Mouse (Mus musculus) hindbrain, embryonic 12.5 days (tissue): ENCODE measurements around the gene Qtrt2. TPM values are rescaled to one million over a fixed set of nuclear protein-coding genes. Genes with fewer than 3 reads are reported as not detected.

Source experiments
- ATAC-seq: fragments of 200-750 bp; cut with Nextera tagmentation; 2 replicates; pipeline ENCODE4 v1.8.0; 2017; ENCODE audit warnings: moderate TSS enrichment; ENCODE audit not compliant: low FRiP score
- H3K27ac ChIP-seq: fragments of 300-500 bp; sonication (generic); 2 replicates; pipeline ENCODE4 v1.5.1; 2016; ENCODE audit warnings: mild to moderate bottlenecking
- H3K27me3 ChIP-seq: fragments of 300-500 bp; sonication (generic); 2 replicates; pipeline ENCODE4 v1.6.1; 2016; ENCODE audit warnings: mild to moderate bottlenecking
- H3K36me3 ChIP-seq: fragments of 300-500 bp; sonication (generic); 2 replicates; pipeline ENCODE4 v1.6.1; 2016; ENCODE audit warnings: mild to moderate bottlenecking
- H3K4me1 ChIP-seq: fragments of 300-500 bp; sonication (generic); 2 replicates; pipeline ENCODE4 v1.6.1; 2016
- H3K4me2 ChIP-seq: fragments of 300-500 bp; sonication (generic); replicated peaks from 2 replicates; pipeline ENCODE4 v1.6.1; 2016; ENCODE audit warnings: mild to moderate bottlenecking
- H3K4me3 ChIP-seq: fragments of 300-500 bp; sonication (generic); 2 replicates; pipeline ENCODE4 v1.5.1; 2016; ENCODE audit warnings: mild to moderate bottlenecking
- H3K9ac ChIP-seq: fragments of 300-500 bp; sonication (generic); 2 replicates; pipeline ENCODE4 v1.6.1; 2016; ENCODE audit warnings: mild to moderate bottlenecking, moderate library complexity
- H3K9me3 ChIP-seq: fragments of 300-500 bp; sonication (generic); replicated peaks from 2 replicates; pipeline ENCODE4 v1.6.1; 2016; ENCODE audit warnings: mild to moderate bottlenecking
- WGBS: fragments of 180-500 bp; shearing (Covaris S2); methylation state at CpG from one replicate; pipeline ENCODE4 v1.1.7; 2016; 5-methylcytosine and 5-hydroxymethylcytosine counted together
- polyA plus RNA-seq: library from polyadenylated mRNA; unstranded; fragments of >200 nt; fragmentation: Nextera tagmentation; extraction: Ambion mirVana; gene quantifications from 2 replicates; pipeline ENCODE4 v1.2.1, GENCODE M21; 2016

Gene Qtrt2
- 28.1 and 29.8 TPM in 2 replicates for polyA plus RNA-seq

- no peak within 1 kb of the TSS for H3K27ac ChIP-seq
- H3K36me3 ChIP-seq, result no peaks in the 10 kb centered on the region
- H3K4me1 ChIP-seq, result no peaks in the 10 kb centered on the region
- H3K27me3 ChIP-seq, result no peaks in the 10 kb centered on the region
- no peaks in the 10 kb centered on the region for H3K9me3 ChIP-seq
- no peak within 1 kb of the TSS for H3K4me2 ChIP-seq
- no peak for ATAC-seq
- no peak within 1 kb of the TSS for H3K4me3 ChIP-seq
- WGBS, result 85% methylated on average over 6 of the region's 6 CpGs
- no peak within 1 kb of the TSS for H3K9ac ChIP-seq
These were observed at the start of gene Qtrt2 for GRCm38 (mm10) chr16:43926341-43926859. Gene Qtrt2 (minus strand): TSS chr16:43926809.

GRCm38 (mm10) chr16:43973606-43974220 lies 47.1 kb upstream of the Qtrt2 start:
- no peak overlapping the region for H3K4me2 ChIP-seq
- H3K9me3 ChIP-seq, result no peaks in the 10 kb centered on the region
- H3K4me3 ChIP-seq, result no peak overlapping the region
- no peak for ATAC-seq
- H3K4me1 ChIP-seq, result no peaks in the 10 kb centered on the region
- no peaks in the 10 kb centered on the region for H3K36me3 ChIP-seq
- WGBS, result 76% methylated on average over 22 of the region's 22 CpGs
- no peak overlapping the region for H3K27ac ChIP-seq
- no peak overlapping the region for H3K9ac ChIP-seq
- peaks cover 13% of the 10 kb centered on the region for H3K27me3 ChIP-seq

- whole genome bisulfite sequencing, result 95% methylated on average over 11 of the region's 11 CpGs
These were observed 46.5 kb upstream of the Qtrt2 start for GRCm38 (mm10) chr16:43973147-43973546.

GRCm38 (mm10) chr16:43972391-43972790 lies 45.8 kb upstream of the Qtrt2 start:
- Histone ChIP-seq H3K4me1 (no peaks in the 10 kb centered on the region), H3K27ac (no peak overlapping the region), H3K9me3 (no peaks in the 10 kb centered on the region), H3K27me3 (peaks cover under 1% of the 10 kb centered on the region), H3K4me3 (no peak overlapping the region), H3K4me2 (no peak overlapping the region), H3K36me3 (no peaks in the 10 kb centered on the region), H3K9ac (no peak overlapping the region)
- WGBS, result 93% methylated on average over 2 of the region's 2 CpGs
- no peak for ATAC-seq

More at GRCm38 (mm10) chr16:43973147-43973546, 46.5 kb upstream of the Qtrt2 start:
- H3K9ac ChIP-seq, result no peak overlapping the region
- H3K4me1 ChIP-seq, result no peaks in the 10 kb centered on the region
- ATAC-seq, result no peak
- no peak overlapping the region for H3K27ac ChIP-seq
- no peaks in the 10 kb centered on the region for H3K9me3 ChIP-seq
- H3K4me2 ChIP-seq, result no peak overlapping the region
- H3K36me3 ChIP-seq, result no peaks in the 10 kb centered on the region
- peaks cover 7% of the 10 kb centered on the region for H3K27me3 ChIP-seq
- no peak overlapping the region for H3K4me3 ChIP-seq

GRCm38 (mm10) chr16:43971741-43972140 lies 45.1 kb upstream of the Qtrt2 start:
- H3K9ac ChIP-seq, result no peak overlapping the region
- H3K27ac ChIP-seq, result no peak overlapping the region
- no peaks in the 10 kb centered on the region for H3K27me3 ChIP-seq
- H3K36me3 ChIP-seq, result 0 out of 2 replicates have a peak, but pooled peaks cover 1% of the 10 kb centered on the region
- ATAC-seq, result no peak
- no peak overlapping the region for H3K4me3 ChIP-seq
- no peaks in the 10 kb centered on the region for H3K9me3 ChIP-seq
- 94% methylated on average over 9 of the region's 9 CpGs for WGBS
- no peak overlapping the region for H3K4me2 ChIP-seq
- no peaks in the 10 kb centered on the region for H3K4me1 ChIP-seq

GRCm38 (mm10) chr16:43971189-43971588 lies 44.6 kb upstream of the Qtrt2 start:
- no peak overlapping the region for H3K27ac ChIP-seq
- H3K36me3 ChIP-seq, result 0 out of 2 replicates have a peak, but pooled peaks cover 4% of the 10 kb centered on the region
- peaks cover 3% of the 10 kb centered on the region; the same call in 1 of the 2 replicates for H3K4me1 ChIP-seq
- no peak overlapping the region for H3K4me3 ChIP-seq
- no peaks in the 10 kb centered on the region for H3K9me3 ChIP-seq
- H3K4me2 ChIP-seq, result no peak overlapping the region
- H3K9ac ChIP-seq, result no peak overlapping the region
- 97% methylated on average over 11 of the region's 11 CpGs for WGBS
- no peaks in the 10 kb centered on the region for H3K27me3 ChIP-seq
- no peak for ATAC-seq

GRCm38 (mm10) chr16:43970426-43970825 lies 43.8 kb upstream of the Qtrt2 start:
- 90% methylated on average over 3 of the region's 3 CpGs for WGBS
- Histone ChIP-seq H3K27me3 (no peaks in the 10 kb centered on the region), H3K4me1 (peaks cover 5% of the 10 kb centered on the region; the same call in 1 of the 2 replicates)

GRCm38 (mm10) chr16:43965781-43966389 lies 39.3 kb upstream of the Qtrt2 start:
- no peaks in the 10 kb centered on the region for H3K27me3 ChIP-seq
- H3K9me3 ChIP-seq, result no peaks in the 10 kb centered on the region
- no peak overlapping the region; the same call in 1 of the 2 replicates for H3K27ac ChIP-seq
- no peak overlapping the region for H3K9ac ChIP-seq
- H3K36me3 ChIP-seq, result 0 out of 2 replicates have a peak, but pooled peaks cover 4% of the 10 kb centered on the region
- 73% methylated on average over 13 of the region's 13 CpGs for WGBS
- H3K4me1 ChIP-seq, result peaks cover 5% of the 10 kb centered on the region; the same call in 1 of the 2 replicates
- H3K4me2 ChIP-seq, result no peak overlapping the region
- peak; percentile 63 for ATAC-seq
- H3K4me3 ChIP-seq, result no peak overlapping the region

More at GRCm38 (mm10) chr16:43970426-43970825, 43.8 kb upstream of the Qtrt2 start:
- Histone ChIP-seq H3K9me3 (no peaks in the 10 kb centered on the region), H3K27ac (no peak overlapping the region), H3K4me2 (no peak overlapping the region), H3K4me3 (no peak overlapping the region), H3K36me3 (0 out of 2 replicates have a peak, but pooled peaks cover 4% of the 10 kb centered on the region), H3K9ac (no peak overlapping the region)
- no peak for ATAC-seq

GRCm38 (mm10) chr16:43963780-43964179 lies 37.2 kb upstream of the Qtrt2 start:
- Histone ChIP-seq H3K27ac (no peak overlapping the region), H3K9ac (no peak overlapping the region), H3K4me1 (peaks cover 5% of the 10 kb centered on the region; the same call in 1 of the 2 replicates), H3K4me2 (no peak overlapping the region), H3K36me3 (0 out of 2 replicates have a peak, but pooled peaks cover 10% of the 10 kb centered on the region), H3K4me3 (no peak overlapping the region), H3K27me3 (no peaks in the 10 kb centered on the region), H3K9me3 (no peaks in the 10 kb centered on the region)
- WGBS, result 77% methylated on average over 3 of the region's 3 CpGs
- ATAC-seq, result no peak

- ATAC-seq, result no peak
- WGBS, result 90% methylated on average over 9 of the region's 9 CpGs
- H3K36me3 ChIP-seq, result 0 out of 2 replicates have a peak, but pooled peaks cover 10% of the 10 kb centered on the region
- no peaks in the 10 kb centered on the region for H3K9me3 ChIP-seq
- no peak overlapping the region for H3K27ac ChIP-seq
- H3K9ac ChIP-seq, result no peak overlapping the region
- H3K4me3 ChIP-seq, result no peak overlapping the region
- no peak overlapping the region for H3K4me2 ChIP-seq
- H3K27me3 ChIP-seq, result no peaks in the 10 kb centered on the region
- peaks cover 5% of the 10 kb centered on the region; the same call in 1 of the 2 replicates for H3K4me1 ChIP-seq
These were observed 36.7 kb upstream of the Qtrt2 start for GRCm38 (mm10) chr16:43963291-43963690.

- Histone ChIP-seq H3K27me3 (no peaks in the 10 kb centered on the region), H3K9ac (no peak overlapping the region), H3K27ac (no peak overlapping the region), H3K9me3 (no peaks in the 10 kb centered on the region), H3K4me1 (no peaks in the 10 kb centered on the region), H3K36me3 (peaks cover 16% of the 10 kb centered on the region; the same call in 1 of the 2 replicates), H3K4me2 (no peak overlapping the region), H3K4me3 (no peak overlapping the region)
- ATAC-seq, result no peak
- WGBS, result 84% methylated on average over 4 of the region's 4 CpGs
These were observed 31.4 kb upstream of the Qtrt2 start for GRCm38 (mm10) chr16:43958038-43958437.

GRCm38 (mm10) chr16:43954913-43955312 lies 28.3 kb upstream of the Qtrt2 start:
- H3K9me3 ChIP-seq, result no peaks in the 10 kb centered on the region
- H3K27ac ChIP-seq, result no peak overlapping the region
- no peak overlapping the region for H3K9ac ChIP-seq
- no peak overlapping the region for H3K4me3 ChIP-seq
- no peaks in the 10 kb centered on the region for H3K27me3 ChIP-seq
- H3K4me2 ChIP-seq, result no peak overlapping the region
- no peaks in the 10 kb centered on the region for H3K4me1 ChIP-seq
- peaks cover 11% of the 10 kb centered on the region; the same call in 1 of the 2 replicates for H3K36me3 ChIP-seq
- 84% methylated on average over 6 of the region's 6 CpGs for WGBS
- no peak for ATAC-seq
